Mouse (Mus musculus) layer of hippocampus, adult 6 months (tissue): ENCODE measurements around the gene Gm11011. TPM values are rescaled to one million over a fixed set of nuclear protein-coding genes. Genes with fewer than 3 reads are reported as not detected.

Source experiments
- long read RNA-seq, 2 experiments: library from polyadenylated mRNA; unstranded; transcript quantifications; one replicate each; pipeline ENCODE4 v2.0.0; 2019 to 2020
- polyA plus RNA-seq: library from polyadenylated mRNA; unstranded; fragments of <200 nt; fragmentation: Nextera tagmentation; gene quantifications from 2 replicates; pipeline ENCODE4 v1.2.3, GENCODE M21; 2021

The Gm11011 gene
- not detected in 2 replicates for polyA plus RNA-seq
- long read RNA-seq, experiment 1, result 0 reads
- long read RNA-seq, experiment 2, result 0 reads

DNA sequence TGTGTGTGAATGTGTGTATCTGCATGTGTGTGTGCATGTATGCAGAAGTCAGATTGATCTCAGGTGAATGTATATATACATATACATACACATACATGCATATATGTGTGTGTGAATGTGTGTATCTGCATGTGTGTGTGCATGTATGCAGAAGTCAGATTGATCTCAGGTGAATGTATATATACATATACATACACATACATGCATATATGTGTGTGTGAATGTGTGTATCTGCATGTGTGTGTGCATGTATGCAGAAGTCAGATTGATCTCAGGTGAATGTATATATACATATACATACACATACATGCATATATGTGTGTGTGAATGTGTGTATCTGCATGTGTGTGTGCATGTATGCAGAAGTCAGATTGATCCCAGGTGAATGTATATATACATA, at the start of gene Gm11011:
TSS of gene Gm11011 (minus strand) at position 101 of the 400 bp plus-strand sequence.

DNA sequence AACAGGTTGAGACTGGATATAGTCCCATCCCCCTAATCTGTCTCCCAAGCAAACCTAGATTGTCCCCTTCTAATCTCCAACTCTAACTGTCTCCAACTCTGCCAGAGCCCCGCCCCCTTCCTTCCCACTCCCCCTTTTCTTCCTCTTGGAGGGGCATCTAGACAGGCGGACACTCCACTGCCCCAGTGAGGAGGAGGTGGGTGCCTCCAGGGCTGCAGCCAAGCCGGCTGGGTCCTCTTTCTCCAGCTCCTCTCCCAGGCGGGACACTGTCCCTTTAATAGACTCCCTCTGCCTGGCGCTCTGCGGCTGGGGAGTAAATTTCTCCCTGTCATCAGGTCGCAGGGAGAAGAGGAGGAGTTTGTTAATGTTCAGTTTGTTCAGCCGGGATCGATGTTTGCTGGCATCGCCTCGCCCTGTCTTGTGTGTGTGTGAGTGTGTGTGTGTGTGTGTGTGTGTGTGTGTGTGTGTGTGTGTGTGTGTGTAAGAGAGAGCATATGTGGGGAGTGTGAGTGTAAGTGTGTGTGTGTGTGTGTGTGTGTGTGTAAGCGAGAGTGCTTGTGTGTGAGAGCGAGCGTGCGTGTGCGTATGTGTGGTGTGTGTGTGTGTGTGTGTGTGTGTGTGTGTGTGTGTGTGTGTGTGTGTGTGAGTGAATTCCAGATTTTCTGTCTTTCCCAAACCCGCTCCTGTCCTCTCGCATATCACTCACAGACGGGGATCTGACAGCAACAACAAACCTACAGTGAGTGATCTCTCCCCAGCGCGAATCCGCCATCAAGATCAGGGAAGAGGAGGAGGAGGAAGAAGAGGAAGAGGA, 45.0 kb upstream of the Gm11011 start, which contains the start of gene Tshz2:
TSS of gene Tshz2 (plus strand) at position 676 of the 814 bp plus-strand sequence.

Other genes with a start within 250 kb of the Gm11011 start
- gene Tshz2, start 45.3 kb upstream of the Gm11011 start, polyA plus RNA-seq, result 8.8 and 11.0 TPM in 2 replicates